Mouse (Mus musculus): ENCODE measurements around the gene Papln. TPM values are rescaled to one million over a fixed set of nuclear protein-coding genes. Genes with fewer than 3 reads are reported as not detected.

Papln gene
- polyA plus RNA-seq, 1 experiment from 2014 or later, result 0.20 TPM

DNA sequence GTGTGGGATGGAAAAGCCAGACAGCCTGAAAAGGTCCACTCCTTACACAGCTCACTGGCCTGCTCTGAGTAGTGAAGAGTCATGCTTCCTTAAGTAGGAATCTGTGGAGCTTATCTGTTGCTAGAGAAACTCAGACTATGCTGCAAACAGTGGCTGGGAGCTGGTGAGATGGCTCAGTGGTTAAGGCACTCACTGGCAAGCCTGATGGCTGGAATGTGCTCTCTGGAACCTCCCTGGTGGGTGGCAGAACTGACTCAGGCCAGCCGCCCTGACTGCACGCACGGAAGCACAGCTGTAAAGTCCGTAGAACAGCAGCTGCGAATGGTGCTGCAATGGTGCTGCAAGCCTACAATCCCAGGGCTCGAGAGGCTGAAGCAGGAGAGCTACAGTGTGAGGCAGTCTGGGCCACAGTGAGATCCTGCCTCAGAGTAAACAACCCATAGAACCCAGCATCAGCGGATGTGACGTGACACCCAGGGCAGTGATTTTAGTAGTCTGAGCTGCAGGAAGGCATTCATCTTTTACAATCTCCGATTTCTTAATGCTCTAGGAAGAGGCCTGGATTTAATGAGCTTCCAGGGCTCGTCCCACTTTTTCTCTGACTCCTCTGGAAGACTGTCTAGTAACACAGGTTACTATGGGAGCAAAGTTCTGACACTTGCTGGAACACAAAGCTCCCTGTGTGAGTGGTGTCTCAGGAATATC, 29.4 kb downstream of the Papln start:
- Histone ChIP-seq H3K4me3 (ENCODE audit: low read depth, low read length) (no peak overlapping the region), H3K9ac (replicated peaks; ENCODE audit: low read depth, low read length) (no peak overlapping the region), H3K36me3 (ENCODE audit: control insufficient read depth, insufficient read depth, low read length) (peaks cover 15% of the 10 kb centered on the region; the same call in 1 of the 2 replicates), H3K4me1 (ENCODE audit: control insufficient read depth, insufficient read depth, low read length) (no peaks in the 10 kb centered on the region), H3K9me3 (ENCODE audit: control insufficient read depth, low read length) (no peaks in the 10 kb centered on the region), H3K27me3 (ENCODE audit: control insufficient read depth, insufficient read depth, low read length) (no peaks in the 10 kb centered on the region), H3K4me2 (ENCODE audit: low read depth, low read length) (no peak overlapping the region), H3K27ac (ENCODE audit: low read depth, low read length) (no peak overlapping the region)
- 73% methylated on average over 10 of the region's 10 CpGs for WGBS
- ATAC-seq (ENCODE audit: low read depth), result no peak

DNA sequence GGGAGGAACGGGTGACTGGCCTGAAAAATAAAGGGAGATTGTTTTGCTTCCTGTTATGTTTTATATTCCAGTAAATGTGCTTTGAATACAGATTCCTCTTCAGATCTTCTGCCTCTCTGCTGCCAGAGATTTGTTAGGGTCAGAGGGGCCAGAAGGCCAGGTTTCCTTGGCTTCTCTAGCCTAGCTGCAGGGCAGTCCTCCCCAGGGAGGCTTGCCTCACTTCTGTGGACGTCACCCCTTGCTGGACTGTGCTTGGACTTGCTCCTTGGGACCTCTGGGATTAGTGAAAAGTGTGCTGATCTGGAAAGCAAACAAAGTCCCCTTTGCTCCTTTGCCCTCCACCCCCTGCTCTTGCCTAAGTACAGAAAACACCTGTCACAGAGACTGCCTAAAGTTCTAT, 31.6 kb downstream of the Papln start:
- Histone ChIP-seq H3K4me1 (ENCODE audit: control insufficient read depth, insufficient read depth, low read length) (no peaks in the 10 kb centered on the region), H3K27ac (ENCODE audit: low read depth, low read length) (no peak overlapping the region), H3K36me3 (ENCODE audit: control insufficient read depth, insufficient read depth, low read length) (peaks cover 18% of the 10 kb centered on the region; the same call in 1 of the 2 replicates), H3K4me2 (ENCODE audit: low read depth, low read length) (no peak overlapping the region), H3K27me3 (ENCODE audit: control insufficient read depth, insufficient read depth, low read length) (no peaks in the 10 kb centered on the region), H3K9me3 (ENCODE audit: control insufficient read depth, low read length) (no peaks in the 10 kb centered on the region), H3K4me3 (ENCODE audit: low read depth, low read length) (no peak overlapping the region), H3K9ac (replicated peaks; ENCODE audit: low read depth, low read length) (no peak overlapping the region)
- 60% methylated on average over 2 of the region's 2 CpGs for WGBS
- no peak for ATAC-seq (ENCODE audit: low read depth)

DNA sequence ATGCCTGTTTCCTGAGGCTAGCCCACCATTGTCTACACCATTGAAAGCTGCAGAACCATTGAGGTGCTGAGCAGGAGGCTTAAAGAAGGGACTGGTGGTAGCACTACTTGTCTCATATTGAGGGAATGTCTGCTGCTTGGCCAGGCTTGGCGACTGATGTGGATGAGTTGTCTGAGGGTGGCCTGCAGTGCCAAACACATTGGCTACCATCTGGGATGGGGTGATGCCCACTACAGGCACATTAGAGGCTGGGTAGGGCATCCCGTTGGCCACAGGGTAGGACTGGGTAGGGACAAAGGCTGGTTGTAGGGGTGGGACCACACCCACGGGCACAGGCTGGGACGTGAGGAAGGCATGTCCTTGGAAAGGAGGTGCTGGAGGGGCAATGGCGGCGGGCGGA, 32.2 kb downstream of the Papln start:
- H3K9me3 ChIP-seq (ENCODE audit: control insufficient read depth, low read length), result no peaks in the 10 kb centered on the region
- no peak overlapping the region for H3K4me3 ChIP-seq (ENCODE audit: low read depth, low read length)
- no peaks in the 10 kb centered on the region for H3K27me3 ChIP-seq (ENCODE audit: control insufficient read depth, insufficient read depth, low read length)
- no peak overlapping the region for H3K27ac ChIP-seq (ENCODE audit: low read depth, low read length)
- H3K36me3 ChIP-seq (ENCODE audit: control insufficient read depth, insufficient read depth, low read length), result peaks cover 18% of the 10 kb centered on the region; the same call in 1 of the 2 replicates
- no peak overlapping the region for H3K9ac ChIP-seq (replicated peaks; ENCODE audit: low read depth, low read length)
- no peak overlapping the region for H3K4me2 ChIP-seq (ENCODE audit: low read depth, low read length)
- ATAC-seq (ENCODE audit: low read depth), result no peak
- no peaks in the 10 kb centered on the region for H3K4me1 ChIP-seq (ENCODE audit: control insufficient read depth, insufficient read depth, low read length)
- WGBS, result 94% methylated on average over 7 of the region's 7 CpGs

DNA sequence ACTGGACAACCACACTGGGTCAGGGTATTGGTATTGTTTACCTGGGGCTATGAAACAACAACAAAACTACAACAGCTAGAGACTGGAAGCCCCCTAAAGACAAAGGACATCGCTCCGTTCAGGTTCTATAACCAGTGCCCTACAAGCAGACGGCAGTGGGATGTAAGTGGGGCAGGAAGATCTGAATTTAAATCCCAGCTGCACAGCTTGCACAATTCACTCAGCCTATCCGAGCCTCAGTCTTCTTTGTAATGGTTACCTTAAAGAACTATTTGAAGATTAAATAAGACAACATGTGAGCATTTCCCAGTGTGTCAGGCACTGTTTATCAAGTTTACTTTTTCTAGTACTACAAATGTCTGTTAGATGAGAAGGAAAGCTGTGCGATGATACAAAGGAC, 34.9 kb downstream of the Papln start:
- Histone ChIP-seq H3K4me1 (ENCODE audit: control insufficient read depth, insufficient read depth, low read length) (no peaks in the 10 kb centered on the region), H3K9ac (replicated peaks; ENCODE audit: low read depth, low read length) (no peak overlapping the region), H3K4me3 (ENCODE audit: low read depth, low read length) (no peak overlapping the region), H3K27ac (ENCODE audit: low read depth, low read length) (no peak overlapping the region), H3K4me2 (ENCODE audit: low read depth, low read length) (no peak overlapping the region), H3K27me3 (ENCODE audit: control insufficient read depth, insufficient read depth, low read length) (no peaks in the 10 kb centered on the region), H3K9me3 (ENCODE audit: control insufficient read depth, low read length) (no peaks in the 10 kb centered on the region), H3K36me3 (ENCODE audit: control insufficient read depth, insufficient read depth, low read length) (peaks cover 18% of the 10 kb centered on the region; the same call in 1 of the 2 replicates)
- no peak for ATAC-seq (ENCODE audit: low read depth)
- WGBS, result 84% methylated on average over 5 of the region's 5 CpGs

DNA sequence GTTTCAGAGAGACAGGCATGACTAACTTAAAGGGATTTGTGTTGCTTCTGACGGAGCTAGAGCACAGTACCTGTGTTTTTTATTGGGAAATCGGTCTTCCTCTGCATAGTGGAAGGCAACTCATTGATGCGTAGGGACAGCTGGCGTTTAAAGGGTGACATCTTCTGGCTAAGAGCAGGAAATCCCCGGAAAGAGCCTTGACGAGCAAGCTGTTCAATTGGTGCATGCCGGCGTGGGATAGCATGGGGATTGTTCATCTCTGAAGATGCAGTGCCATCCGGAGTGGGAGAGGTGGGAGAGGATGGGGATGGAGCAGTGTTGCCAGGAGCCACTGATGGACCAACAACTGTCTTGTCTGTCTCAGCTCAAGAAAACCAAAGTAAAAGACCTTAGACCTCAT, 37.5 kb downstream of the Papln start:
- WGBS, result 56% methylated on average over 9 of the region's 9 CpGs
- no peak overlapping the region for H3K4me2 ChIP-seq (ENCODE audit: low read depth, low read length)
- no peaks in the 10 kb centered on the region for H3K9me3 ChIP-seq (ENCODE audit: control insufficient read depth, low read length)
- H3K36me3 ChIP-seq (ENCODE audit: control insufficient read depth, insufficient read depth, low read length), result peaks cover 27% of the 10 kb centered on the region
- no peaks in the 10 kb centered on the region for H3K4me1 ChIP-seq (ENCODE audit: control insufficient read depth, insufficient read depth, low read length)
- no peak overlapping the region for H3K4me3 ChIP-seq (ENCODE audit: low read depth, low read length)
- H3K27me3 ChIP-seq (ENCODE audit: control insufficient read depth, insufficient read depth, low read length), result no peaks in the 10 kb centered on the region
- no peak overlapping the region for H3K9ac ChIP-seq (replicated peaks; ENCODE audit: low read depth, low read length)
- H3K27ac ChIP-seq (ENCODE audit: low read depth, low read length), result no peak overlapping the region
- no peak for ATAC-seq (ENCODE audit: low read depth)

DNA sequence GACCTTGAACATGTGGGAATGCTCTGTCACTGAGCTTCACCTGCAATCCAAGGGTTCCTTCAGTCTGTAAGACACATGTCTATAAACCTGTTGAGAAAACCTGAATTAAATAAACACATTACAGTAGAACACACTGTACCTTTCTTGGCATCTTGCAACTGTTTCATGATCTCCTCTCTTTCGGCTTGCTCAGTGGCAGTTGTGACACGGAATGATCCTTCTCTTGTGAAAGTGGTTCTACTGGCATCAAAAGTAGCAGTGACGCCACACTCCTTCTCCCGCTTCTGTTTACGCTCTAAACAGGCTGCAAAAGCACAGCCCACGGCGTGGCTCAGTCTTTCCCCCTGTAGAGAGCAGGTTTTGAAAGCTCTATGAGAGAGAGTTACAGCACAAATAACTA, 40.2 kb downstream of the Papln start:
- H3K36me3 ChIP-seq (ENCODE audit: control insufficient read depth, insufficient read depth, low read length), result peaks cover 29% of the 10 kb centered on the region

DNA sequence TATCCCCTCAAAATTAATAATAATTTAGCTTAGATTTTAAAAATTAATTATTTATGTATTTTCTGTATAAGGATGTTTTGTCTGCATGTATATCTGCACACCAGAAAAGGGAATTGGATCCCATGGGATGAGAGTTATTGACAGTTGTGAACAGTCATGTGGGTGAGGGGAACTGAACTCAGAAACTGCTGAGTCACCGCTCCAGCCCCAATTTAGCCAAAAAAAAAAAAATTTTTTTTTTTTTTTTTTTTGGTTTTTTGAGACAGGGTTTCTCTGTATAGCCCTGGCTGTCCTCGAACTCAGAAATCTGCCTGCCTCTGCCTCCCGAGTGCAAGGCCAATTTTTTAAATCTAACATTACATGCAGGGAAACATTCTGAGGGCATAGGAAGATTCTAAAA, 48.5 kb downstream of the Papln start:
- H3K4me2 ChIP-seq (ENCODE audit: low read depth, low read length), result no peak overlapping the region
- ATAC-seq (ENCODE audit: low read depth), result no peak
- peaks cover 2% of the 10 kb centered on the region; the same call in 1 of the 2 replicates for H3K36me3 ChIP-seq (ENCODE audit: control insufficient read depth, insufficient read depth, low read length)
- H3K9me3 ChIP-seq (ENCODE audit: control insufficient read depth, low read length), result no peaks in the 10 kb centered on the region
- no peak overlapping the region for H3K9ac ChIP-seq (replicated peaks; ENCODE audit: low read depth, low read length)
- H3K4me3 ChIP-seq (ENCODE audit: low read depth, low read length), result no peak overlapping the region
- H3K4me1 ChIP-seq (ENCODE audit: control insufficient read depth, insufficient read depth, low read length), result no peaks in the 10 kb centered on the region
- 97% methylated on average over 3 of the region's 3 CpGs for WGBS
- no peaks in the 10 kb centered on the region for H3K27me3 ChIP-seq (ENCODE audit: control insufficient read depth, insufficient read depth, low read length)
- H3K27ac ChIP-seq (ENCODE audit: low read depth, low read length), result no peak overlapping the region

More for the DNA sequence above, 40.2 kb downstream of the Papln start:
- no peak overlapping the region for H3K9ac ChIP-seq (replicated peaks; ENCODE audit: low read depth, low read length)
- no peaks in the 10 kb centered on the region for H3K4me1 ChIP-seq (ENCODE audit: control insufficient read depth, insufficient read depth, low read length)
- H3K27me3 ChIP-seq (ENCODE audit: control insufficient read depth, insufficient read depth, low read length), result no peaks in the 10 kb centered on the region
- H3K4me2 ChIP-seq (ENCODE audit: low read depth, low read length), result no peak overlapping the region
- no peak overlapping the region for H3K4me3 ChIP-seq (ENCODE audit: low read depth, low read length)
- ATAC-seq (ENCODE audit: low read depth), result no peak
- no peaks in the 10 kb centered on the region for H3K9me3 ChIP-seq (ENCODE audit: control insufficient read depth, low read length)
- over 99% methylated on average over 7 of the region's 7 CpGs for WGBS
- no peak overlapping the region for H3K27ac ChIP-seq (ENCODE audit: low read depth, low read length)

- 90% methylated on average over 1 of the region's 1 CpGs for WGBS
Observed at GRCm38 (mm10) chr12:83816616-83817015, 53.2 kb downstream of the Papln start.

GRCm38 (mm10) chr12:83830424-83830823, 67.0 kb downstream of the Papln start:
- Histone ChIP-seq H3K4me1 (ENCODE audit: control insufficient read depth, insufficient read depth, low read length) (no peaks in the 10 kb centered on the region), H3K9me3 (ENCODE audit: control insufficient read depth, low read length) (no peaks in the 10 kb centered on the region), H3K4me3 (ENCODE audit: low read depth, low read length) (no peak overlapping the region), H3K36me3 (ENCODE audit: control insufficient read depth, insufficient read depth, low read length) (no peaks in the 10 kb centered on the region), H3K27me3 (ENCODE audit: control insufficient read depth, insufficient read depth, low read length) (no peaks in the 10 kb centered on the region), H3K9ac (replicated peaks; ENCODE audit: low read depth, low read length) (no peak overlapping the region), H3K27ac (ENCODE audit: low read depth, low read length) (no peak overlapping the region), H3K4me2 (ENCODE audit: low read depth, low read length) (no peak overlapping the region)
- WGBS, result 85% methylated on average over 3 of the region's 3 CpGs
- ATAC-seq (ENCODE audit: low read depth), result no peak

More at GRCm38 (mm10) chr12:83816616-83817015, 53.2 kb downstream of the Papln start:
- Histone ChIP-seq H3K27ac (ENCODE audit: low read depth, low read length) (no peak overlapping the region), H3K4me2 (ENCODE audit: low read depth, low read length) (no peak overlapping the region), H3K9ac (replicated peaks; ENCODE audit: low read depth, low read length) (no peak overlapping the region), H3K9me3 (ENCODE audit: control insufficient read depth, low read length) (no peaks in the 10 kb centered on the region), H3K36me3 (ENCODE audit: control insufficient read depth, insufficient read depth, low read length) (no peaks in the 10 kb centered on the region), H3K4me1 (ENCODE audit: control insufficient read depth, insufficient read depth, low read length) (no peaks in the 10 kb centered on the region), H3K4me3 (ENCODE audit: low read depth, low read length) (no peak overlapping the region), H3K27me3 (ENCODE audit: control insufficient read depth, insufficient read depth, low read length) (no peaks in the 10 kb centered on the region)
- ATAC-seq (ENCODE audit: low read depth), result no peak
